Mouse (Mus musculus) heart, adult 9 months (tissue): ENCODE measurements around the gene Cfl1.

Source experiments
- DNase-seq, 2 experiments: peaks; one replicate each; pipeline ENCODE4 v3.0.0; 2022; ENCODE audit warnings: low spot score in 2 of 2

Cfl1 gene

DNA sequence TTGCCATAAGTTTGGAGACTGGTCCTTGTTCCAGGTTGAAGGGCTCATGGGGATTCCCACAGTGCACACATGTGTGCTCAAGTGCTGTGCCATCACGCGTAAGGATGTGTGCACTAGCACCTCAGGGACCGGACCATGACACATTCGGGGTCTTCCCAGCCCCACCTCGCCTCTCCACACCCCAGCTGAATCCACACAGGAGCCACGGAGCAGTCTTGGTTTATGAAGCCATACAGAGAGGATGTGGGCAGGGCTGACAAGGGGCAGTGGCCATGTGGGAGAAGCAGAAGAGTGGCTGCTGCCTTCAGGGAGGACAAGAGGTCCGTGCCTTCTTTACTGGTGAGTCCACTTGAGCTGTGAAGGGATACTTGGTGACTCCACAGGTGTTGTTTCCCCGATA lies 25.2 kb upstream of the Cfl1 start:
- no peak for DNase-seq

GRCm38 (mm10) chr19:5466916-5467500 lies 23.2 kb upstream of the Cfl1 start:
- no peak for DNase-seq

DNA sequence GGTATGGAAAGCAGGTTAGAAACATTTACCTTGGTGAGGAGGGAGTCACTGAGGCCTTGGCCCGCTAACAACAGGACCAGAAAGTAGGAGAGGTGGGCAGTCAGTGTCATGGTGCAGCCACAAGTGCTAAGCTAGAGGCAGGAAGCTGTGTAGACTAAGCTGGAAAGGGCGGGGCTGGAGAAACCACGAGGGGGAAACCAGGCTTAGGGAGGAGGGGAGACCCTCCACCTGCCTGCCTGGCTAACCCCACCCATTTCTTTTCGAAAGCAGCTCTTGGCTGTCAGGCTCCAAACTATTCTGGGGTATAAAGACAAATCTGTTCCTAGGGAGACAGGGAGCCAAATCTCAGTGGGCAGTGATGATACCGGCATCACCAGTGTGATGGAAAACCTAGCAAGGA lies 21.9 kb upstream of the Cfl1 start, which contains the start of gene Ctsw:
Gene Ctsw (minus strand): TSS at position 134 of the 400 bp plus-strand sequence.
- no peak for DNase-seq

DNA sequence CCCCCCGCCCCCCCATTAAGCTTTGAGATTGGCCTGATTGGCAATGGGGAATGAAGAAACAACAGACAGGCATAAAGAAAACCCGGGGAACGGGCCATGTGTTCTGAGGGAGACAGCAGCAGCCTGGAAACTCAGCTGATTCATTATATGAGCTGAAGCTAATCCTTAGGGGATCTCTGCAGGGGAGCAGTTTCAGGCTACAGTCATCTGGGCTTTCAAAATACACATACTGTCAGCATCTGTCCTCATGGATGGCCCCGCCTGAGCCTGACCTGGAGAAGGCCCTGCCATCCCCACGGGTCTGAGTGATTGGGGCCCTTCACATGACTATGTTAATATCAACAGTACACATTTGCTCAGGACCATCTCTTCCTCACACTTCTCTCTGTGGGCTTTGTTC lies 18.4 kb upstream of the Cfl1 start:
- no peak for DNase-seq

GRCm38 (mm10) chr19:5472857-5473256 lies 17.4 kb upstream of the Cfl1 start:
- no peak for DNase-seq

DNA sequence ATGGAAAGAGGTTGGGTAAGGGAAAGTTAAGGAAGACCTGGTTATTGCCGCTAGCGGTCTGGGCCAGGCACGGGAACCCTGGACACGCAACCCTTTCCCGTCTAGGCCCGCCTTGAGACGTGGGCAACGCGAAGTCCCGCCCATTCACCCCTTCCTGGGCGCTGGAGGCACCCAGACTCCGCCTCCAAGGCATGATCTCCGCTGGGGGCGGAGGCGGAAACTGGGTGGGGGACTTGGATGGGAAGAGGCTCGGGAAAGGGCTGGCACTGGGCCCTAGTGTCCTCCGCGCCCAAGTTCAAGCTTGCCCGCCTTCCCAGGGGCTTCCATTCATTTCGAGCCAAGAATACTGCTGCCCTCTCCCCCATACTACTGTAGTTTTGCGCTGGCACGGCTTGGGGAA lies 16.5 kb upstream of the Cfl1 start, which contains the start of gene Efemp2:
Gene Efemp2 (plus strand): TSS at position 235 of the 400 bp plus-strand sequence.
- DNase-seq, result peak; percentile 83 to 89

DNA sequence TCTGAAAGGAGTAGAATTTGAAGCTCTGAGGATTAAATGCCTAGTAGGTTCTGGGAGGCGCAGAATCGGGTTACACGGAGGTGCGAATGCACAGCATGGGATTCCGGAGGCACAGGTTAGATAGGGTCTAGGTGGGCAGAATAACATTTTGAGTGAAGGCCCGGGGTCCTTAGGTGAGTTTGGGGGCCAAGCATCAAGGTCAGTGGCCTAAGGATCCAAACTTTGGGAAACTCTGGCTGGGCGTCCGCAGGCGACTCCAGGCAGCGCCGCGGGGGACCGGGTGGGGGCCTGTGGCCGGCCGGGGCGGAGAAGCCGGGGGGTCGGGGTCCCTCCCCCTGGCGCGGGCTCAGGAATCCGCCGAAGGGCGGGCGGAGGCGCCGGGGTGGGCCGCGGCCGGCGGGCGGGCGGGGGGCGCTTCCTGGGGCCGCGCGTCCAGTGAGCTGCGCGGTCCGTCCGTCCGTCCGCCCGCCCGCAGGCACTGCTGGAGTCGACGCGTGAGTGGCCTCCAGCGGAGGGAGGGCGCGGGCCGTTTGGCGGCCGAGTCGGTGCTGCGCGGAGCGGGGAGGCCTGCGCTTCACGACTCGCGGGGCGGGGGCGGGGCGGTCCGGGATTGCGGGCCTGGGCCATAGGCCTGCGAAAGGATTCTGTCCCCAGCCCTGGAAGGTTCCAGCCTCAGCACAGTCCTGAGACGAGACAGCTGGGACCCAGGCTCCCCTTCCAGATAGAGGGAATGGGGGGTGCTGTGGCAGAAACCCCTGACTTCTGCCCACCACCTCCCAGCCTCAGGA lies 15.8 kb upstream of the Cfl1 start:
- DNase-seq, result peak in 1 of 2 experiments; percentile 37

DNA sequence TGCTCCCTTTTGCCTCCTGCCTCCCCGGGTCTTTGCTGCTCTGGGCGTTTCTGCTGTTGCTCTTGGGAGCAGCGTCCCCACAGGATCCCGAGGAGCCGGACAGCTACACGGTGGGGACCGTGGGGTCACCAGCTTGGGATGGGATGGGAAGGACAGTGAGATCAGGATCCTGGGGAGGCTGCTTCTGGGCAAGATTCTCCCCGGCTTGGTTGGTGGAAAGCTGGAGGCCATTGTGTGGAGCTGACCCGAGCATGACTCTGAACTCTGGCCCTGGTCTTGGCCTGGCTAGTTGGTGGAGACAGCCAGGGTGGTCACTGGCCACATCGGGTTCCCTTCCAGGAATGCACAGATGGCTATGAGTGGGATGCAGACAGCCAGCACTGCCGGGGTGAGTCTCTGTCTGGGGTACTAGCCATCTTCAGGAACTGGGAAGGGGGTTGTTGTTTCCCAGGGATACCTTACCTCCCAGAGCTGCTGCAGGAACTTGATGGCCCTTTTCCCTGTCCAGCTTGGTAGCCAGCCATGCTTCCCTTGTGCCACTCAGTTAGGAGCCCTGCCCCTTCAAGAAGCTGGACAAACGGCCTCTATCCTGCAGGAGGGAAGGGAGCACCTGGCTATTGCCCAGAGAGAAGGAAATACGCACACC lies 15.1 kb upstream of the Cfl1 start:
- no peak for DNase-seq

GRCm38 (mm10) chr19:5477004-5477667 lies 13.1 kb upstream of the Cfl1 start:
- no peak for DNase-seq

- no peak for DNase-seq
Observed at GRCm38 (mm10) chr19:5477668-5478300, 12.5 kb upstream of the Cfl1 start.

DNA sequence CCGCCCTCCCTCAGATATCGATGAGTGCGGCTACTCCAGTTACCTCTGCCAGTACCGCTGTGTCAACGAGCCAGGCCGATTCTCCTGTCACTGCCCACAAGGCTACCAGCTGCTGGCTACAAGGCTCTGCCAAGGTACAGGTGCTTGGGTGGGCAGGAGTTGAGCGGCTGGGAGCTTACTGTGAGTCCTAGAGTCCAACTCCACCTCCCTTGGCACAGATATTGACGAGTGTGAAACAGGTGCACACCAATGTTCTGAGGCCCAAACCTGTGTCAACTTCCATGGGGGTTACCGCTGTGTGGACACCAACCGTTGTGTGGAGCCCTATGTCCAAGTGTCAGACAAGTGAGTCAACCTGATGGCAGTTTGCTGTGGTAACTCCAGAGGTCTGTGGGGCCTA lies 10.2 kb upstream of the Cfl1 start:
- DNase-seq, result no peak

- no peak for DNase-seq
Observed at GRCm38 (mm10) chr19:5481398-5481797, 8.9 kb upstream of the Cfl1 start.

- DNase-seq, result no peak
Observed at GRCm38 (mm10) chr19:5483386-5484359, 6.6 kb upstream of the Cfl1 start.

DNA sequence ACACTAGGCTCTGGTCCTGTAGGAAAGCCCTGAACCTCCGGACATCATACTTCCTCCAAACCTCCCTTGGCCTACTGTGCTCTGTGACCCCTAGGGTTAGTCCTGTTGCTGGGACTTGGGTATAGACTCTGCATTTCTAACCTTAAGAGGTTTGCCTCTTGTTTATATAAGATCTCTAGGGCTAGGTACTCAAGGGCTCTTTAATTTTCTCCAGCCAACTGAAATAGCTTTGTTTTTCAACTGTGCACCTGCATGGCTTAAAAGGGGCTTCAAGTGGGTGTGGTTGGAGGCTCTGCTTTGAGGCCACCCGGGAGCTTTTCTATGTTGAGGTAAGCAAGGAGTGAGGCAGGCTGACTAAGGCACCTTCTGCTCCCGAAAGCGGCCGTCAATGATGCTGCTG lies 5.8 kb upstream of the Cfl1 start:
- DNase-seq, result no peak

DNA sequence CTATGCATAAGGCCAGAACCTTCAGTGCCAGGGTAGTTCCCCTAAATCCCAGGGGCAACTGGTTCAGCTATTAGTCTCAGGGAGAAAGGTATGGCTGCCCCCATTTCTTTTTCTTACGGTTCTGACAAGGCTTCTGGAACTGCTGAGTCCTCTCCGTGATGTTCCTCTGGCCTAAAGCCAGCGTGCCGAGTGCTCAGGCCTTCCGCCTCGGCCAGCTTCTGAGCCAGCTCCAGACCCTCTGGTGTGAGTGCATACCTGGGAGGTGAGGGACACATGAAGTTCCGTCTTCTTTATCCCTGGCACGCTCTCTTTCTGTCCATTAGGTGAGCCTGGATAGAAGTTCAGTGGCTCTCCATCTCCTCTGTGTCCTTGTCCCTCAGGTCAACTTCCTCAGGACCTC lies 4.9 kb upstream of the Cfl1 start:
- DNase-seq, result no peak

GRCm38 (mm10) chr19:5485821-5486220 lies 4.4 kb upstream of the Cfl1 start:
- DNase-seq, result no peak

DNA sequence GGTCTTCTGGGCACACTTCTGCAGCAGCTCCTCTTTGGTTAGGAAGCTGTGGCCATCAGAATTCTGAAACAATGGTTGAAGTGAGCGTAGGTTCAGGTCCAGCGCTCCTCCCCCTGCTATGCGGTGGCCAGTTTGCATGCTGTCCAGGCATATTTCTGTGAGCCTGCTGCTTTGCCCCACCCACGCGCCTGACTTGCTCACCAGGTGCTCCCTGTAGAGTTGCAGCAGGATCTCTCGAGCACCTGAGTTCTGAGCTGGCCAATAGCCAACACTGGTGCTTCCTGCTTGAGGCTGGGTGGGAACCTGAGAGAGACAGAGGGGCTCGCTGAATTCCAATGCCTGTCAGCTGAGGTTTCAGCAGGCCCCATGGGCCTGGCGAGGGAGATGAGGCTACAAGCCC lies 4.0 kb upstream of the Cfl1 start:
- DNase-seq, result no peak

GRCm38 (mm10) chr19:5486771-5487170 lies 3.5 kb upstream of the Cfl1 start:
- DNase-seq, result no peak

- DNase-seq, result peak; percentile 97 to 98
Observed at GRCm38 (mm10) chr19:5487768-5488550, 2.3 kb upstream of the Cfl1 start, which contains the start of gene Mus81. Gene Mus81 (minus strand): TSS chr19:5488402.
